Mouse (Mus musculus) liver, embryonic 14.5 days (tissue): ENCODE results near the gene Gm16181. TPM values are rescaled to one million over a fixed set of nuclear protein-coding genes. Genes with fewer than 3 reads are reported as not detected.

Experiments used
- ATAC-seq: fragments of 200-750 bp; cut with Nextera tagmentation; 2 replicates; pipeline ENCODE4 v1.8.0; 2017; ENCODE audit warnings: moderate number of reproducible peaks, mild to moderate bottlenecking, moderate library complexity; ENCODE audit not compliant: insufficient read depth
- DNase-seq, 3 experiments: peaks; one replicate each; pipeline ENCODE4 v3.0.0-alpha.2; 2012 to 2013; ENCODE audit warnings: low read depth in 3 of 3, low spot score in 3 of 3
- H3K27ac ChIP-seq: fragments of 300-500 bp; sonication (generic); 2 replicates; pipeline ENCODE4 v1.5.1; 2014; ENCODE audit warnings: moderate library complexity, mild to moderate bottlenecking, control low read depth, inconsistent platforms
- H3K27me3 ChIP-seq: fragments of 300-500 bp; sonication (generic); 2 replicates; pipeline ENCODE4 v1.6.1; 2014; ENCODE audit warnings: mild to moderate bottlenecking, low read length, moderate library complexity; ENCODE audit not compliant: control insufficient read depth, insufficient read depth
- H3K36me3 ChIP-seq: fragments of 300-500 bp; sonication (generic); replicated peaks from 2 replicates; pipeline ENCODE4 v1.6.1; 2014; ENCODE audit warnings: low read depth; ENCODE audit not compliant: control insufficient read depth, insufficient read depth
- H3K4me1 ChIP-seq, 2 experiments: fragments of 200-500 bp in 1 of 2; fragments of 300-500 bp in 1 of 2; sonication (generic) in 1 of 2; replicated peaks; 2 replicates each; pipeline ENCODE4 v1.6.1; 2012 to 2014; ENCODE audit warnings: antibody characterized with exemption in 1 of 2, inconsistent platforms in 1 of 2, low read length in 1 of 2; ENCODE audit not compliant: control insufficient read depth in 2 of 2, insufficient read depth in 2 of 2
- H3K4me2 ChIP-seq: fragments of 300-500 bp; sonication (generic); 2 replicates; pipeline ENCODE4 v1.6.1; 2014; ENCODE audit warnings: low read depth, mild to moderate bottlenecking, control low read depth, moderate library complexity
- H3K4me3 ChIP-seq, 2 experiments: fragments of 200-500 bp in 1 of 2; fragments of 300-500 bp in 1 of 2; sonication (generic) in 1 of 2; 2 replicates each; pipeline ENCODE4 v1.5.1; 2012 to 2014; ENCODE audit warnings: low read depth in 2 of 2, low read length in 2 of 2, mild to moderate bottlenecking in 2 of 2, control low read depth in 1 of 2, inconsistent platforms in 1 of 2, moderate library complexity in 1 of 2; ENCODE audit not compliant: insufficient read depth in 1 of 2
- H3K9ac ChIP-seq: fragments of 300-500 bp; sonication (generic); replicated peaks from 2 replicates; pipeline ENCODE4 v1.6.1; 2014; ENCODE audit warnings: mild to moderate bottlenecking, control low read depth, moderate library complexity
- H3K9me3 ChIP-seq: fragments of 300-500 bp; sonication (generic); 2 replicates; pipeline ENCODE4 v1.6.1; 2016; ENCODE audit warnings: low read length, mixed read lengths; ENCODE audit not compliant: control insufficient read depth
- CTCF ChIP-seq: IDR thresholded peaks from 2 replicates; pipeline ENCODE4 v1.5.1; 2016; ENCODE audit warnings: antibody characterized with exemption, low read depth, control low read depth
- EP300 ChIP-seq: IDR thresholded peaks from 2 replicates; pipeline ENCODE4 v1.6.1; 2016; ENCODE audit warnings: antibody characterized with exemption, low read depth
- WGBS: fragments of 180-500 bp; shearing (Covaris S2); extraction: QIAGEN DNeasy Blood & Tissue Kit; methylation state at CpG from one replicate; pipeline ENCODE4 v1.1.7; 2014; ENCODE audit not compliant: insufficient replicate concordance; 5-methylcytosine and 5-hydroxymethylcytosine counted together
- microRNA-seq: library from miRNA; unstranded; fragments of <30 nt; microRNA quantifications from one replicate; pipeline ENCODE4, GENCODE M21; 2016
- polyA plus RNA-seq, 2 experiments: library from polyadenylated mRNA; depleted of rRNA in 1 of 2; stranded (reverse) in 1 of 2; unstranded in 1 of 2; fragments of >200 nt; fragmentation: Nextera tagmentation in 1 of 2; extraction: Ambion mirVana in 1 of 2; gene quantifications; 2 replicates each; pipeline versions ENCODE4 v1.2.1 to v1.2.3; 2012 to 2014

The Gm16181 gene
- polyA plus RNA-seq, 2 experiments = 0.21 TPM; not detected in 1

- H3K27me3 ChIP-seq = peaks cover 8% of the 10 kb centered on the region
- H3K9me3 ChIP-seq = no peaks in the 10 kb centered on the region
- H3K4me1 ChIP-seq = no peaks in the 10 kb centered on the region; a peak in 1 of 4 replicates
- no peak for TF ChIP-seq CTCF
- TF ChIP-seq EP300 = no peak
- ATAC-seq (no peak), DNase-seq (no peak)
- no peak overlapping the region for H3K9ac ChIP-seq
- no peaks in the 10 kb centered on the region for H3K36me3 ChIP-seq
- H3K4me3 ChIP-seq = no peak overlapping the region
- WGBS = 46% methylated on average over 3 of the region's 3 CpGs
- H3K27ac ChIP-seq = no peak overlapping the region
- no peak overlapping the region for H3K4me2 ChIP-seq
Observed at GRCm38 (mm10) chr17:35272249-35272648, 51.6 kb downstream of the Gm16181 start.

Small RNAs within 50 kb of the gene (microRNA-seq; reads per million reads assigned to microRNA genes)
- not detected for gene Mir6973a
- not detected for gene Mir6974
- gene Mir6975 = 3.8 reads per million
- gene Mir8094 = 1.7 reads per million

Other genes with a start within 250 kb of the Gm16181 start
Only the 30 nearest of the 38 such genes appear.
- 2.3 and 2.7 TPM in 2 replicates for gene Sapcd1, start 192.8 kb upstream of the Gm16181 start, polyA plus RNA-seq (2012; rRNA removed)
- 2.5 and 2.7 TPM in 2 replicates for gene Sapcd1, start 192.8 kb upstream of the Gm16181 start, polyA plus RNA-seq (2014; fragmentation: Nextera tagmentation; extraction: Ambion mirVana)
- 3.3 and 4.3 TPM in 2 replicates for gene Msh5, start 174.1 kb upstream of the Gm16181 start, polyA plus RNA-seq (2012; rRNA removed)
- gene Msh5, start 174.1 kb upstream of the Gm16181 start, polyA plus RNA-seq (2014; fragmentation: Nextera tagmentation; extraction: Ambion mirVana) = 2.3 and 2.9 TPM in 2 replicates
- gene Clic1, start 170.9 kb upstream of the Gm16181 start, polyA plus RNA-seq (2012; rRNA removed) = 76.4 and 78.0 TPM in 2 replicates
- 38.1 and 39.9 TPM in 2 replicates for gene Clic1, start 170.9 kb upstream of the Gm16181 start, polyA plus RNA-seq (2014; fragmentation: Nextera tagmentation; extraction: Ambion mirVana)
- 12.0 and 12.3 TPM in 2 replicates for gene Ddah2, start 161.8 kb upstream of the Gm16181 start, polyA plus RNA-seq (2012; rRNA removed)
- gene Ddah2, start 161.8 kb upstream of the Gm16181 start, polyA plus RNA-seq (2014; fragmentation: Nextera tagmentation; extraction: Ambion mirVana) = 16.1 and 17.3 TPM in 2 replicates
- gene Ly6g6c, start 155.4 kb upstream of the Gm16181 start, polyA plus RNA-seq (2012; rRNA removed) = 0.26 and 0.48 TPM in 2 replicates
- 0.24 and 0.37 TPM in 2 replicates for gene Ly6g6c, start 155.4 kb upstream of the Gm16181 start, polyA plus RNA-seq (2014; fragmentation: Nextera tagmentation; extraction: Ambion mirVana)
- gene Mpig6b, start 154.7 kb upstream of the Gm16181 start, polyA plus RNA-seq (2012; rRNA removed) = 2.3 and 2.6 TPM in 2 replicates
- 4.0 and 6.6 TPM in 2 replicates for gene Mpig6b, start 154.7 kb upstream of the Gm16181 start, polyA plus RNA-seq (2014; fragmentation: Nextera tagmentation; extraction: Ambion mirVana)
- gene Ly6g6e, start 143.9 kb upstream of the Gm16181 start, polyA plus RNA-seq (2012; rRNA removed) = 0.08 and 0.32 TPM in 2 replicates
- gene Ly6g6e, start 143.9 kb upstream of the Gm16181 start, polyA plus RNA-seq (2014; fragmentation: Nextera tagmentation; extraction: Ambion mirVana) = not detected in 2 replicates
- gene Ly6g6d, start 142.8 kb upstream of the Gm16181 start, polyA plus RNA-seq (2012; rRNA removed) = 0.95 and 1.2 TPM in 2 replicates
- 0.28 and 0.77 TPM in 2 replicates for gene Ly6g6d, start 142.8 kb upstream of the Gm16181 start, polyA plus RNA-seq (2014; fragmentation: Nextera tagmentation; extraction: Ambion mirVana)
- gene Ly6g6f, start 135.2 kb upstream of the Gm16181 start, polyA plus RNA-seq (2012; rRNA removed) = 4.1 and 5.1 TPM in 2 replicates
- gene Ly6g6f, start 135.2 kb upstream of the Gm16181 start, polyA plus RNA-seq (2014; fragmentation: Nextera tagmentation; extraction: Ambion mirVana) = 5.0 and 6.3 TPM in 2 replicates
- 29.1 and 30.0 TPM in 2 replicates for gene Abhd16a, start 131.6 kb upstream of the Gm16181 start, polyA plus RNA-seq (2012; rRNA removed)
- gene Abhd16a, start 131.6 kb upstream of the Gm16181 start, polyA plus RNA-seq (2014; fragmentation: Nextera tagmentation; extraction: Ambion mirVana) = 42.3 and 44.3 TPM in 2 replicates
- not detected in 2 replicates for gene Ly6g5c, start 112.6 kb upstream of the Gm16181 start, polyA plus RNA-seq (2012; rRNA removed)
- not detected in 2 replicates for gene Ly6g5c, start 112.6 kb upstream of the Gm16181 start, polyA plus RNA-seq (2014; fragmentation: Nextera tagmentation; extraction: Ambion mirVana)
- gene Ly6g5b, start 105.4 kb upstream of the Gm16181 start, polyA plus RNA-seq (2012; rRNA removed) = 0.57 and 0.70 TPM in 2 replicates
- gene Ly6g5b, start 105.4 kb upstream of the Gm16181 start, polyA plus RNA-seq (2014; fragmentation: Nextera tagmentation; extraction: Ambion mirVana) = 0.27 TPM in 1 of 2 replicates, not detected in the other
- 8.9 and 10.0 TPM in 2 replicates for gene Gpank1, start 99.4 kb upstream of the Gm16181 start, polyA plus RNA-seq (2012; rRNA removed)
- 12.2 and 12.7 TPM in 2 replicates for gene Gpank1, start 99.4 kb upstream of the Gm16181 start, polyA plus RNA-seq (2014; fragmentation: Nextera tagmentation; extraction: Ambion mirVana)
- gene Csnk2b, start 98.8 kb upstream of the Gm16181 start, polyA plus RNA-seq (2012; rRNA removed) = 79.2 and 106 TPM in 2 replicates
- 127 and 142 TPM in 2 replicates for gene Csnk2b, start 98.8 kb upstream of the Gm16181 start, polyA plus RNA-seq (2014; fragmentation: Nextera tagmentation; extraction: Ambion mirVana)
- 0.75 and 1.5 TPM in 2 replicates for gene D17H6S53E, start 94.5 kb upstream of the Gm16181 start, polyA plus RNA-seq (2012; rRNA removed)
- gene D17H6S53E, start 94.5 kb upstream of the Gm16181 start, polyA plus RNA-seq (2014; fragmentation: Nextera tagmentation; extraction: Ambion mirVana) = 1.3 and 1.5 TPM in 2 replicates
- 285 and 317 TPM in 2 replicates for gene Apom, start 88.8 kb upstream of the Gm16181 start, polyA plus RNA-seq (2012; rRNA removed)
- 750 and 763 TPM in 2 replicates for gene Apom, start 88.8 kb upstream of the Gm16181 start, polyA plus RNA-seq (2014; fragmentation: Nextera tagmentation; extraction: Ambion mirVana)
- 45.7 and 48.1 TPM in 2 replicates for gene Bag6, start 85.7 kb upstream of the Gm16181 start, polyA plus RNA-seq (2012; rRNA removed)
- 22.9 and 30.5 TPM in 2 replicates for gene Bag6, start 85.7 kb upstream of the Gm16181 start, polyA plus RNA-seq (2014; fragmentation: Nextera tagmentation; extraction: Ambion mirVana)
- gene Prrc2a, start 55.9 kb upstream of the Gm16181 start, polyA plus RNA-seq (2012; rRNA removed) = 61.4 and 67.5 TPM in 2 replicates
- 33.4 and 46.0 TPM in 2 replicates for gene Prrc2a, start 55.9 kb upstream of the Gm16181 start, polyA plus RNA-seq (2014; fragmentation: Nextera tagmentation; extraction: Ambion mirVana)
- gene Aif1, start 44.8 kb upstream of the Gm16181 start, polyA plus RNA-seq (2012; rRNA removed) = 3.1 and 8.1 TPM in 2 replicates
- gene Aif1, start 44.8 kb upstream of the Gm16181 start, polyA plus RNA-seq (2014; fragmentation: Nextera tagmentation; extraction: Ambion mirVana) = 18.6 and 20.7 TPM in 2 replicates
- 25.6 and 37.4 TPM in 2 replicates for gene Lst1, start 32.4 kb upstream of the Gm16181 start, polyA plus RNA-seq (2012; rRNA removed)
- 32.8 and 37.7 TPM in 2 replicates for gene Lst1, start 32.4 kb upstream of the Gm16181 start, polyA plus RNA-seq (2014; fragmentation: Nextera tagmentation; extraction: Ambion mirVana)
- gene Ltb, start 26.4 kb upstream of the Gm16181 start, polyA plus RNA-seq (2012; rRNA removed) = 0.47 and 0.70 TPM in 2 replicates
- 0.28 and 0.64 TPM in 2 replicates for gene Ltb, start 26.4 kb upstream of the Gm16181 start, polyA plus RNA-seq (2014; fragmentation: Nextera tagmentation; extraction: Ambion mirVana)
- gene Tnf, start 18.8 kb upstream of the Gm16181 start, polyA plus RNA-seq (2012; rRNA removed) = 0.42 and 0.73 TPM in 2 replicates
- gene Tnf, start 18.8 kb upstream of the Gm16181 start, polyA plus RNA-seq (2014; fragmentation: Nextera tagmentation; extraction: Ambion mirVana) = 0.15 and 0.43 TPM in 2 replicates
- gene Lta, start 15.5 kb upstream of the Gm16181 start, polyA plus RNA-seq (2012; rRNA removed) = 0.04 and 0.07 TPM in 2 replicates
- not detected in 2 replicates for gene Lta, start 15.5 kb upstream of the Gm16181 start, polyA plus RNA-seq (2014; fragmentation: Nextera tagmentation; extraction: Ambion mirVana)
- gene Atp6v1g2, start 12.8 kb downstream of the Gm16181 start, polyA plus RNA-seq (2012; rRNA removed) = 1.8 and 1.9 TPM in 2 replicates
- gene Atp6v1g2, start 12.8 kb downstream of the Gm16181 start, polyA plus RNA-seq (2014; fragmentation: Nextera tagmentation; extraction: Ambion mirVana) = 0.76 and 0.97 TPM in 2 replicates
- 3.6 and 4.2 TPM in 2 replicates for gene Nfkbil1, start 15.0 kb downstream of the Gm16181 start, polyA plus RNA-seq (2012; rRNA removed)
- 1.1 and 1.3 TPM in 2 replicates for gene Nfkbil1, start 15.0 kb downstream of the Gm16181 start, polyA plus RNA-seq (2014; fragmentation: Nextera tagmentation; extraction: Ambion mirVana)
- 161 and 199 TPM in 2 replicates for gene Ddx39b, start 20.9 kb downstream of the Gm16181 start, polyA plus RNA-seq (2012; rRNA removed)
- gene Ddx39b, start 20.9 kb downstream of the Gm16181 start, polyA plus RNA-seq (2014; fragmentation: Nextera tagmentation; extraction: Ambion mirVana) = 127 and 143 TPM in 2 replicates
- gene H2-D1, start 41.9 kb downstream of the Gm16181 start, polyA plus RNA-seq (2012; rRNA removed) = 29.2 and 37.1 TPM in 2 replicates
- gene H2-D1, start 41.9 kb downstream of the Gm16181 start, polyA plus RNA-seq (2014; fragmentation: Nextera tagmentation; extraction: Ambion mirVana) = 55.6 and 57.2 TPM in 2 replicates
- gene H2-Q1, start 99.6 kb downstream of the Gm16181 start, polyA plus RNA-seq (2012; rRNA removed) = 0.50 and 0.56 TPM in 2 replicates
- 0.58 and 1.2 TPM in 2 replicates for gene H2-Q1, start 99.6 kb downstream of the Gm16181 start, polyA plus RNA-seq (2014; fragmentation: Nextera tagmentation; extraction: Ambion mirVana)
- gene H2-Q2, start 121.4 kb downstream of the Gm16181 start, polyA plus RNA-seq (2012; rRNA removed) = 0.57 and 0.82 TPM in 2 replicates
- 1.8 and 1.9 TPM in 2 replicates for gene H2-Q2, start 121.4 kb downstream of the Gm16181 start, polyA plus RNA-seq (2014; fragmentation: Nextera tagmentation; extraction: Ambion mirVana)
- gene H2-Q4, start 158.8 kb downstream of the Gm16181 start, polyA plus RNA-seq (2012; rRNA removed) = 5.4 TPM in 2 replicates
- 1.2 and 1.3 TPM in 2 replicates for gene H2-Q4, start 158.8 kb downstream of the Gm16181 start, polyA plus RNA-seq (2014; fragmentation: Nextera tagmentation; extraction: Ambion mirVana)